9 mouse cellular contexts compared by ENCODE assay signal in the genomic region with DNA sequence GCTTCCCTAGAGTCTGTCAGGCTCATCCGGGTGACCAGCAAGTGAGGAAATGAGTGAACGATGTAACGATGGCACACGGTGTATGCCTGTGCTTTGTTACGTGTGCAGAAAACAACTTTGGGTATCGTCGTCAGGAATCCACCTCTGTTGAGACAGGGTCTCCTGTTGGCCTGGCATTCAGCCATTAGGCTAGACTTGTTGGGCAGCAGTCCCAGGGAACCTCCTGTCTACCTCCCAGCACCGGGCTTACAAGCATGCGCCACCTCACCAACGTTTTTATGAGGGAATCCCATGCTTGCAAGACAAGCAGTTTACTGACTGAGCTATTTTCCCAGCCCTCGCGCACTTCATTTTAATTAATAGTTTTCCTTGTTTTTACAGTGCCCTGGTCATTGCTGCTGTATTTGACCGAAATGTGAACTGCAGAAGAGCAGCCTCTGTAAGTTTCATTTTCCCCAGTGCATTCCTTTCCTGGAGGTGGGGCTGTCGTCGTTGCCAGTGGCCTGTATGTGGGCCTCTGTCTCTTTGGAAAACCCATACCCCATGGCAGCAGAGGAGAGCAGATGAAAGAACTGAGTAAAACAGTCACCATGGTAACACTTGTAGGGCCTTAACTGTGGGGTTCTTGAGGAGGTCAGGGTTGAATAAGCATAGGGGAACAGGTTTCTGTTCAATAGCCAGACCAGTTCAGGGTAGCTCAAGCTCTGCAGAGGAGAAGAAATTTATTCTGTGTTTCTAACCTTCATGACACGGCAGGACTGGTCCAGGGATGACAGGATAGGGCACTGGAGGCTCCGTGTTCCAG. TPM values are rescaled to one million over a fixed set of nuclear protein-coding genes. Genes with fewer than 3 reads are reported as not detected.
DNase-seq lines count a peak whose midpoint lies in the region; ATAC-seq lines count a peak whose summit lies in the region.
"Had no signal": no experiment of that assay in that cellular context is flagged by ENCODE, and none has a peak within 500 bp of the region (broad histone marks: within the 10 kb centered on the region; RNA-seq: fewer than 3 reads in every experiment).

No protein-coding gene starts in this region.

- H3K27ac ChIP-seq in kidney, embryonic 15.5 days, result peak overlapping the region; percentile 72
- peak overlapping the region; percentile 54 for H3K27ac ChIP-seq in embryonic facial prominence, embryonic 10.5 days (replicated peaks)
- H3K27ac ChIP-seq in intestine, embryonic 15.5 days, result peak overlapping the region; percentile 10
- H3K27ac ChIP-seq: macrophage had no signal

- H3K9ac ChIP-seq in kidney, embryonic 15.5 days, result no peak overlapping the region
- H3K9ac ChIP-seq in intestine, embryonic 15.5 days, result no peak overlapping the region

- no peaks in the 10 kb centered on the region for H3K36me3 ChIP-seq in kidney, embryonic 15.5 days
- 0 out of 2 replicates have a peak, but pooled peaks cover 6% of the 10 kb centered on the region for H3K36me3 ChIP-seq in embryonic facial prominence, embryonic 10.5 days (replicated peaks)
- no peaks in the 10 kb centered on the region for H3K36me3 ChIP-seq in intestine, embryonic 15.5 days

- H3K9me3 ChIP-seq in kidney, embryonic 15.5 days (replicated peaks), result no peaks in the 10 kb centered on the region
- no peaks in the 10 kb centered on the region for H3K9me3 ChIP-seq in embryonic facial prominence, embryonic 10.5 days
- H3K9me3 ChIP-seq in intestine, embryonic 15.5 days, result no peaks in the 10 kb centered on the region

- H3K4me3 ChIP-seq in kidney, embryonic 15.5 days (replicated peaks), result no peak overlapping the region
- H3K4me3 ChIP-seq in embryonic facial prominence, embryonic 10.5 days, result no peak overlapping the region
- H3K4me3 ChIP-seq in intestine, embryonic 15.5 days (replicated peaks), result no peak overlapping the region

- WGBS in kidney, embryonic 15.5 days, result 44% methylated on average over 17 of the region's 17 CpGs
- 82% methylated on average over 17 of the region's 17 CpGs for WGBS in embryonic facial prominence, embryonic 10.5 days
- 50% methylated on average over 17 of the region's 17 CpGs for WGBS in intestine, embryonic 15.5 days

- peak overlapping the region; percentile 8 for H3K4me2 ChIP-seq in kidney, embryonic 15.5 days
- no peak overlapping the region for H3K4me2 ChIP-seq in intestine, embryonic 15.5 days (replicated peaks)

- peaks cover 42% of the 10 kb centered on the region for H3K4me1 ChIP-seq in kidney, embryonic 15.5 days
- peaks cover 31% of the 10 kb centered on the region for H3K4me1 ChIP-seq in embryonic facial prominence, embryonic 10.5 days
- peaks cover 30% of the 10 kb centered on the region for H3K4me1 ChIP-seq in intestine, embryonic 15.5 days (replicated peaks)

- ATAC-seq in kidney, embryonic 15.5 days (replicated peaks; ENCODE audit: low FRiP score), result peak; percentile 77
- ATAC-seq in intestine, embryonic 15.5 days, result peak; percentile 18; the same call in 1 of the 2 replicates

- no peaks in the 10 kb centered on the region for H3K27me3 ChIP-seq in kidney, embryonic 15.5 days
- no peaks in the 10 kb centered on the region for H3K27me3 ChIP-seq in embryonic facial prominence, embryonic 10.5 days (replicated peaks; ENCODE audit: low read depth, poor library complexity, severe bottlenecking)
- H3K27me3 ChIP-seq in intestine, embryonic 15.5 days (replicated peaks), result no peaks in the 10 kb centered on the region

- DNase-seq in kidney, postnatal 36 days, result no peak
- DNase-seq in embryonic facial prominence, embryonic 10.5 days (ENCODE audit: low spot score), result no peak
- peak; percentile 27 for DNase-seq in neural tube, embryonic 10.5 days (ENCODE audit: extremely low spot score, low spot score)
- no peak for DNase-seq in layer of hippocampus, adult 9-11 months
- DNase-seq in spleen, adult 12 weeks (ENCODE audit: low spot score), result no peak
- DNase-seq in ovary, postnatal 36 days (ENCODE audit: low spot score), result no peak

RNA-seq across cellular contexts. Expression of a gene that starts 30.9 kb away (rescaled TPM):
- polyA plus RNA-seq in kidney, embryonic 15.5 days (2015; fragmentation: Nextera tagmentation; extraction: Ambion mirVana), result 0.67 and 0.77 TPM in 2 replicates
- 0.73 and 0.91 TPM in 2 replicates for polyA plus RNA-seq in embryonic facial prominence, embryonic 10.5 days (2016; fragmentation: Nextera tagmentation; extraction: Ambion mirVana)
- 0.38 and 0.76 TPM in 2 replicates for polyA plus RNA-seq in intestine, embryonic 15.5 days (2015; fragmentation: Nextera tagmentation; extraction: Ambion mirVana)
- polyA plus RNA-seq: macrophage had no signal

Comparison
In these comparisons a context has a peak if more than half of its experiments do, and no peak if none do; other contexts are left out.
1. H3K27ac ChIP-seq: peak in every context shown above with its lines; median percentile 72 in kidney, embryonic 15.5 days; 54 in embryonic facial prominence, embryonic 10.5 days; 10 in intestine, embryonic 15.5 days.